Mouse (Mus musculus) heart, adult 8-10 months (tissue): Measurements from ENCODE around the gene Cntn3. TPM values are rescaled to one million over a fixed set of nuclear protein-coding genes. Genes with fewer than 3 reads are reported as not detected.

Experiments used
- DNase-seq: peaks from one replicate; pipeline ENCODE4 v3.0.0; 2022; ENCODE audit warnings: low spot score
- total RNA-seq, 4 experiments: library from RNA; stranded (reverse); gene quantifications; 2 replicates each; pipeline ENCODE4 v1.2.4; 2022

Cntn3 gene
- total RNA-seq, 4 experiments from 2014 or later, result 0.13 TPM; not detected in 3

GRCm38 (mm10) chr6:102478320-102479080 lies 94.4 kb downstream of the Cntn3 start:
- no peak for DNase-seq

DNA sequence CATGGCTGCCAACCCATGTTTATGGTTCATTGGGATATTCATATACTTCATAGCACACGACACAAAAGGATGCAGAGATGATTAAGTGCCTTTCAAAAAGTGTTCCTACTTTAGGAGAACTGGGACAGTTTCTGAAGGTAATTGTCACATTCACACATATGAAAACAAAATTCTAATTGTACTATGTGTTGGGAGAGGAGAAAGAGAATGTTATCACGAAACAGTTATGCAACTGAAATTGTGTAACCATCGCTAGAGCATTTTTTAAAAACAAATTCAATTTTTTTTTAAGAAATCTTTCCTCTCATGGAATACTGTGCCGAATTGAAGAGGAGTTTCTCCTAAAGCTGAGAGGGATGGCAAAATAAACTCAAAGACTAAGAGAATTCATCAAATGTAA lies 134.5 kb downstream of the Cntn3 start:
- no peak for DNase-seq

GRCm38 (mm10) chr6:102427549-102427948 lies 145.4 kb downstream of the Cntn3 start:
- no peak for DNase-seq

GRCm38 (mm10) chr6:102421781-102422180 lies 151.1 kb downstream of the Cntn3 start:
- no peak for DNase-seq

DNA sequence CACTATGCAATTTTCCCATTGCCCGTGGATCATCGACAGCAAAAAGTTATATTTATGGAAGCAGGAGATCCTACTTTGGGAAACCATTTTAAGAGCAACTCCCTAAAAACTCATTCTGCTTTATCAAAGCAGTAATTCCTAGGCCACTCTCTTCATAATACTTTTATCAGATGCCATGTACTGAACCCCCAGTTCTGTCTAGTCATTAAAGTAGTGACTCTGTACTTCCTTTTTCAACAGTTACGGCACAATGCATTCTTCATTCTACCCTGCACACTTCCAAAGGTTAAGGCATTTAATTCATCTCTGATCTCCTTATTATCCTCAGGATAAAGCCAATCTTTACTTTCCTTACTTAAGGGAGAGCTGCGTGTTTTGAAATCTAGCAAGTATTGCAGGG lies 184.3 kb downstream of the Cntn3 start:
- no peak for DNase-seq

DNA sequence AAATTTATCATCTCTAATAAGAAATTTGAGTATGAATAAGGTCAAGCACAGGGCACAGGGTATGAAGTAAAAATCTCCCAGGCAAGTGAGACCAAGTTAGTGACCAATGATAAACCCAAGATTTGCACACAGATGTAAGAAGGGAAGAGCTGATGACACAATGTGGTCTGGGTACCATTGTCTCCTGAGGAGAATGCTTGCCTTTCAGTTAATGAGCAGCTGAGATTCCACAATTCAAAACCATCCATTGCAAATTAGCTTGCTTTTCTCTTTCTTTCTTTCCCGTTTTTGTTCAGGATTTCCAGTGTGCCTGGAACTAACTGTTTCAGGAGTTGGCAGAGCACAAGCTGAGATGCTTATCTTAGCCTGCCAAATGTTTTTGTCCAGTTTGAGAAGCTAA lies 200.8 kb downstream of the Cntn3 start:
- no peak for DNase-seq

DNA sequence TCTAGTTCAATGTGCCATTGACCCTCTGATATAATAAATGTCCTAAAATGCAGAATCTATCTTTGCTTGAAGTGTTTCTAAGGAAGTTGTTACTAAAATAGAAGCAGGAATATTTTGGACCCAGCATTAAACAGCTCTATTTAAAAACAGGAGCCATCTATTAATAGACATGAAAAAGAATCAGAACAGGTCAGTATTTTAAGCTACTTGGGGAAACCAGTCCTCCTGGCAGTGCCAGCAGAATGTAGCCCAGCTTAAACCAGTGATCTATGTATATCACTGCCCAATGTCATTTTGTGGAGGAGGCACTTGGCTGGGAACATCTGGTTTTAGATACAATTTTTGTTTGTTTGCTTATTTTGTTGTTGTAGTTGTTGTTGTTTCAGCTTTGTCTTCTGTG lies 209.0 kb downstream of the Cntn3 start:
- DNase-seq, result no peak

GRCm38 (mm10) chr6:102363291-102363832 lies 209.5 kb downstream of the Cntn3 start:
- no peak for DNase-seq

- DNase-seq, result no peak
Measured at GRCm38 (mm10) chr6:102332144-102332543, 240.8 kb downstream of the Cntn3 start.

GRCm38 (mm10) chr6:102326711-102327110 lies 246.2 kb downstream of the Cntn3 start:
- DNase-seq, result no peak

- no peak for DNase-seq
Measured at GRCm38 (mm10) chr6:102322614-102323284, 250.2 kb downstream of the Cntn3 start.

- no peak for DNase-seq
Measured at GRCm38 (mm10) chr6:102319755-102320154, 253.1 kb downstream of the Cntn3 start.

DNA sequence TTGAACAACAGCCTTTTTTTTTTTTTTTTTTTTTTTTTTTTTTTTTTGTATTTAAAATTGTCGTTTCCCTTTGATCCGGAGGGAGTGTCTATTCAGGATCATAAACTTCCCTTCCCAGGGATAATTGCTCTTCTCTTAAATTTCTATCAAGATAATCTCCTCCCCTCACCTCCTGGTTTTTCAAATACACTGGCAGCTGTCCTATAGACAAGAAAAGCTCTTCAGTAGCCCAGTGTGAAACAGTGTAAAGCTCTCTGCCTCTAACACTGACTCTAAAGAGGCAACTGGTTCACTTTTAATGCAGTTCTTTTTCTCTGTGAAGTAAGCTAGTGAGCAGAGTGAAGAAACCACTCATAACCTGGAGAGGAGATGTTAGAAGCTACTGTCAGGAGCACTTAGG lies 290.0 kb downstream of the Cntn3 start:
- no peak for DNase-seq

DNA sequence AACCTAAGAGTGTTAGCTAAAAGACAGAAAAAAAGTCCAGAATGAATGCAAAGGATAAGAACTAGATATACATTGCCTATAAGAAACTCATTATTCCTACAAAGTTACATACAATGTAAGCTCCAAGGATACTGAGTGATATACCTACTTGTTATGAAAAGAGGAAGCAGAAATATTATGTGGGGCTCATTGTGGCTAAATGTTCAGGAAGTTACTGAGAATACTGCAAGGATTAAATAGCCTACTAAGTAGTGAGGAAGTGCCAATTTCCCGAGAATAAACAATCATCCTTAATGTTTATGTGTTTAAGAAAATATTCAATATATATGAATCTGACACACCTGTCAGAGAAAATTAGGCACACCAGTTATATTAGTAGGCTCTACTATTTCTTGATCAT lies 341.9 kb downstream of the Cntn3 start:
- no peak for DNase-seq

DNA sequence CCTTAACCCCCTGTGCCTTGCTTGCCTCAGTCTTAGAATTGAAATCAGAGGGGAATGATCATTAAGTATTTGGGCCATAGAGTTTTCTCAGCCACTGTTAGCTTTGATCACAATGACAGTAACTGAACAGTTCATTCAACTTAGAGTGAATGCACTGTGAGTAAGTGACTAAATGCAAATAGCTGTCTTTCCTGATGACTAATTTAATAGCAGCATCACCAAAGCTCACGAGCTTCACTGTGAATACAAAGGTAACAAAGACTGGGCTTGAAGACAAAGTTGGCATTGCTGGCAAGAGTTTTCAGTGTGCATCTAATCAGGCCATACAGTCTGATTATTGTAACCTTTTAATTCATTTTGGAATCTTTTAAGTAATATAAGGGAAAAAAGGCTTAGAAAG lies 386.6 kb downstream of the Cntn3 start:
- DNase-seq, result no peak

GRCm38 (mm10) chr6:102170913-102171312 lies 402.0 kb downstream of the Cntn3 start:
- DNase-seq, result peak; percentile 6

DNA sequence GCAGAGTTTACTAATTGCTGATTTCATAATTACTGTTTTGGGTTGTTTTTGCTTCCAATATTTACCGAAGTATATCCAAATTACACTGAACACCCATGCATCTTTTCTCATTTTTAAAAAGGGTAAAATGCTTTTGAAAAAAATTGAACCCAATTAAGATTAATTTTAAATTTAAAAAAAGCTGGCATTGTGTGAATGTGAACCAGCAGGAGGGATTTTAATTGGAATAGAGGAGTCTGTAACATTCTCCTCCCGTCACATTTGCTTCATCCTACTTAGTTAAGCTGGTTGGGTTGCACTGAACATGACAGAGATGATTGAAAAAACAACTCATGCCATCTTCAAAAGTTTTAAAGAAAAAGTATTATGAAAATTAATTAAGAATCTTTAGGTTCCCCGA lies 411.7 kb downstream of the Cntn3 start:
- no peak for DNase-seq

- DNase-seq, result no peak
Measured at GRCm38 (mm10) chr6:102121676-102122075, 451.2 kb downstream of the Cntn3 start.

DNA sequence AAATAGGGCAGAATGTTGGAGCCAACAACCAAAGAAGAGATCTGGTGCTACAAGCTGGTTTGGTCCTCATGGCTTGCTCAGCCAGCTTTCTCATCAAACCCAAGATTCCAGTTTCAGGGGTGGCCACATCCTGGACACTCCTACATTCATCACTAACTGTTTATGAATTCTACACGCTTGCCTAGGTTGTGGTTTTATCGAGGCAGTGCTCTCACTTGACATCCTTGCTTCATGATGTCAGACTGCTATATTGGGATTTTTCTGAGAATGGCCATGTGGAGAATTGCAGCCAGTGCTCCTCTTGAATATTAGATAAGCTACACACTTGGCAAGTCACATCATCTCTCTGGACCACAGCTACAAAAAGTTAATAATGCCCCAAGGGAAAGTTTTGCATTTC lies 452.9 kb downstream of the Cntn3 start:
- peak; percentile 28 for DNase-seq

DNA sequence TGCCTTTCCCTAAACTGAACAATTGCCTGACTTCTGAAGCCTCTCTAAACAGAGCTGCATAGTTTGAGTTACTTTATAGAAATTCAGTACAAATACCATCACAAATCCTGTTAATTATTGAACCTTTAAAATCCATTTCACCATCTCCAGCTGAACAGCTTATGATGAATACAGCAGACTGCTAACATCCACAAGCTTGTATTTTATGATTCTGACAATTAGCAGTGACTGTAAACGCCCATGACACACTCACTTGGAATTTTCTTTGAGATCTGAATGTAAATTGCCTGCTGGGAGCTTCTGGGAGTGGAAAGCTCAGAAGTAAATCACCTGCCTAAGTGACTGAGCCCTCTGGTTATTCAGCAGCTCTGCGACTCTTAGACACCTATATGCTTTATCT lies 459.3 kb downstream of the Cntn3 start:
- no peak for DNase-seq
